Mouse (Mus musculus) liver, adult 2 months (tissue): ENCODE measurements around the gene Zbtb3.

Experiments
- CTCF ChIP-seq: fragments of 200-500 bp; IDR thresholded peaks from 2 replicates; pipeline ENCODE4 v1.5.1; 2011; ENCODE audit warnings: low read depth, low read length, control low read depth
- POLR2A ChIP-seq: fragments of 200-500 bp; IDR thresholded peaks from 2 replicates; pipeline ENCODE4 v1.6.1; 2011; ENCODE audit warnings: low read length, control low read depth; ENCODE audit not compliant: insufficient read depth; ENCODE audit errors: extremely low read depth

- no peak for TF ChIP-seq CTCF
- TF ChIP-seq POLR2A, result no peak
Measured at GRCm38 (mm10) chr19:8822696-8823095, 20.3 kb downstream of the Zbtb3 start.
